Mouse (Mus musculus): ENCODE results near the gene Serpina3k. TPM values are rescaled to one million over a fixed set of nuclear protein-coding genes. Genes with fewer than 3 reads are reported as not detected.
"Not testable (repeated sequence)": the region's sequence is repeated elsewhere in the genome, so short reads cannot be mapped to it uniquely, and the experiment has no call there.

Gene Serpina3k
- polyA plus RNA-seq, 1 experiment from 2014 or later, result 0.07 TPM

DNA sequence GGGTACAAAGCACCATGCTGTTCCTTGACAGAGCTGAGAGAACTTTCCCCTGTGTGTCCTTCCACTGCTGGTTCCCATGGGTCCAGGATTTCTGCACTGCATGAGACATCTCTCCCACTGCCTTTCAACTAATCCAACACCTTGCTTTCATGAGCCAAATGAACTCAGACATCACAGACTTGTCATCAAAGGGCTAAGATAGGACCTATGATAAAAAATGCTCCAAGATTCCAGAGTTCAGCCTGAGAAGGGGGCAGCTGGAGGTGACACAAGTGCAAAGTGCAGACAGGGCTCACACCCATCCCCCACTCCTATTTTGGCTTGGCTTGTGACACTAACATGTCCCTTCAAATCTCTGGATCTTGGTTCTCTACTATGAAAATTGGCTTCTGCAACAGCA, 50.2 kb downstream of the Serpina3k start:
- H3K9me3 ChIP-seq (ENCODE audit: low read length), result no peaks in the 10 kb centered on the region
- no peak for DNase-seq (ENCODE audit: low spot score)
- TF ChIP-seq CTCF (IDR thresholded peaks at IDR 0.05) (no peak), EP300 (IDR thresholded peaks at IDR 0.05) (no peak)
- H3K27ac ChIP-seq (ENCODE audit: low read length), result no peak overlapping the region
- ATAC-seq, result no peak
- no peaks in the 10 kb centered on the region for H3K27me3 ChIP-seq (replicated peaks; ENCODE audit: insufficient read depth, low read length)
- H3K4me3 ChIP-seq (ENCODE audit: low read depth, low read length), result no peak overlapping the region
- no peak overlapping the region for H3K4me2 ChIP-seq (replicated peaks; ENCODE audit: low read depth, low read length)
- no peaks in the 10 kb centered on the region for H3K4me1 ChIP-seq (ENCODE audit: insufficient read depth, low read depth, low read length)
- no peaks in the 10 kb centered on the region for H3K36me3 ChIP-seq (ENCODE audit: insufficient read depth, low read length)
- no peak overlapping the region for H3K9ac ChIP-seq (replicated peaks; ENCODE audit: low read depth)

DNA sequence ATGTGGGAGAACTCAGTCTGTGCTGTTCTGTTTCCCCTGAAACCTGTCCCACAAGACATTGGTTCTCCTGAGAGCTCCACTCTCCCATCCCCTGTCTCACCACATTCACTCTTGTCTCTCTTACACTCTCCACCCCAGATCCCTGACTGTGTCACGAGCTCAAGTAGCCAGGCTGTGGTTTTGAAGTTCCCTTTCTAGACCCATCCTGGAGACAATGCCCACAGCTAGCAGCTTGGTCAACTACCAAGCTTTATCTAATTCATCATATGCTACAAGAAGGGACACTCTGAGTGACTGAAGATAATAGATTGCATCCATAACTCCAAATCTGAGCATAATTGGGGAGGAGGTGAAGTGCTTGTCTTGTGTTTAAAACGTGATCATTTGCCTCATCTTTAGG, 52.8 kb downstream of the Serpina3k start:
- H3K36me3 ChIP-seq (ENCODE audit: insufficient read depth, low read length); H3K9me3 ChIP-seq (ENCODE audit: low read length); H3K9ac ChIP-seq (replicated peaks; ENCODE audit: low read depth); H3K4me2 ChIP-seq (replicated peaks; ENCODE audit: low read depth, low read length); DNase-seq (ENCODE audit: low spot score); H3K27me3 ChIP-seq (replicated peaks; ENCODE audit: insufficient read depth, low read length); H3K27ac ChIP-seq (ENCODE audit: low read length); H3K4me1 ChIP-seq (ENCODE audit: insufficient read depth, low read depth, low read length); H3K4me3 ChIP-seq (ENCODE audit: low read depth, low read length); ATAC-seq: not testable (repeated sequence)
- 38% methylated on average over 2 of the region's 2 CpGs for WGBS

Other genes with a start within 250 kb of the Serpina3k start
- not detected in 2 replicates for gene Serpina5, start 237.4 kb upstream of the Serpina3k start, polyA plus RNA-seq (2015; fragmentation: Nextera tagmentation; extraction: Ambion mirVana)
- gene Serpina3a, start 225.8 kb upstream of the Serpina3k start, polyA plus RNA-seq (2015; fragmentation: Nextera tagmentation; extraction: Ambion mirVana), result not detected in 2 replicates
- gene Serpina3b, start 210.5 kb upstream of the Serpina3k start, polyA plus RNA-seq (2015; fragmentation: Nextera tagmentation; extraction: Ambion mirVana), result not detected in 2 replicates
- 4.3 and 5.6 TPM in 2 replicates for gene Serpina3c, start 184.6 kb upstream of the Serpina3k start, polyA plus RNA-seq (2015; fragmentation: Nextera tagmentation; extraction: Ambion mirVana)
- gene Serpina3f, start 123.9 kb upstream of the Serpina3k start, polyA plus RNA-seq (2015; fragmentation: Nextera tagmentation; extraction: Ambion mirVana), result 0.99 and 1.8 TPM in 2 replicates
- gene Serpina3g, start 102.2 kb upstream of the Serpina3k start, polyA plus RNA-seq (2015; fragmentation: Nextera tagmentation; extraction: Ambion mirVana), result 27.1 and 33.7 TPM in 2 replicates
- 1.2 and 1.3 TPM in 2 replicates for gene Serpina3i, start 75.4 kb upstream of the Serpina3k start, polyA plus RNA-seq (2015; fragmentation: Nextera tagmentation; extraction: Ambion mirVana)
- gene Serpina3j, start 23.9 kb upstream of the Serpina3k start, polyA plus RNA-seq (2015; fragmentation: Nextera tagmentation; extraction: Ambion mirVana), result not detected in 2 replicates
- not detected in 2 replicates for gene Serpina3m, start within 50 bp of the Serpina3k start, polyA plus RNA-seq (2015; fragmentation: Nextera tagmentation; extraction: Ambion mirVana)
- 7.9 and 12.1 TPM in 2 replicates for gene Serpina3n, start 68.2 kb downstream of the Serpina3k start, polyA plus RNA-seq (2015; fragmentation: Nextera tagmentation; extraction: Ambion mirVana)
- gene Gsc, start 134.8 kb downstream of the Serpina3k start, polyA plus RNA-seq (2015; fragmentation: Nextera tagmentation; extraction: Ambion mirVana), result not detected in 2 replicates